Comparison of ENCODE assay signal across 8 mouse cellular contexts in the genomic region with DNA sequence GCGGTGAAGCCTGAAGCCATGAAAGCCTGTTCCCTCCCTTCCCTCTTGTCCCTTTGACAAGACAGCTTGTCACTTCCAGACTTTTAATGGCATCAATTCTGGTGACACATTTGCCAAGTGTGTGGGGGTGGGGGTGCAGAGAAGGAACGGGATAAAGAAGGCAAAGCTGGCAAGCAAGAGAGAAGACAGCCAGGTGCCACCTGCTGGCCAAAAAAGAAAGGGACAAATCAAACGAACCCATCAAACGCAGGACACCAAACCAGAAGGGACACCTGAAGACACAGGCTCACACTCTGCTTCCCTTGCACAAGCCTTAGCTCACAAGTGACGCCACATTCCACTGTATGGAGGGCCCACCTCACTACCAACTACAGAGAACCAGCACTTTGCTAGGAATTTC.
A peak's percentile ranks its signal among the peaks of the same experiment; 100 is the strongest.
DNase-seq lines count a peak whose midpoint lies in the region; ATAC-seq and TF ChIP-seq lines count a peak whose summit lies in the region.

No protein-coding gene starts in this region.

- no peak overlapping the region for H3K4me2 ChIP-seq in kidney, embryonic 14.5 days (replicated peaks; ENCODE audit: low read depth, low read length)
- no peak overlapping the region for H3K4me2 ChIP-seq in forebrain, embryonic 15.5 days (replicated peaks)

- 28% methylated on average over 5 of the region's 5 CpGs for WGBS in kidney, embryonic 14.5 days
- WGBS in forebrain, embryonic 15.5 days, result 16% methylated on average over 5 of the region's 5 CpGs

- no peaks in the 10 kb centered on the region for H3K36me3 ChIP-seq in kidney, embryonic 14.5 days (ENCODE audit: control insufficient read depth, insufficient read depth, low read length)
- H3K36me3 ChIP-seq in ES-E14 (ENCODE audit: control insufficient read depth, insufficient read depth, low read length, poor library complexity, severe bottlenecking), result no peaks in the 10 kb centered on the region
- no peaks in the 10 kb centered on the region for H3K36me3 ChIP-seq in forebrain, embryonic 15.5 days

- no peak overlapping the region for H3K27ac ChIP-seq in kidney, embryonic 14.5 days (ENCODE audit: low read depth, low read length)
- H3K27ac ChIP-seq in ES-E14 (ENCODE audit: insufficient read depth, low read depth, low read length, poor library complexity, severe bottlenecking), result no peak overlapping the region
- H3K27ac ChIP-seq in forebrain, embryonic 15.5 days (replicated peaks), result peak overlapping the region; percentile 49; the same call in 1 of the 2 replicates
- peak overlapping the region; percentile 80; the same call in 1 of the 2 replicates for H3K27ac ChIP-seq in layer of hippocampus, adult 2 months

- H3K4me3 ChIP-seq in kidney, embryonic 14.5 days (ENCODE audit: low read length), result no peak overlapping the region
- no peak overlapping the region for H3K4me3 ChIP-seq in ES-E14 (ENCODE audit: insufficient read depth in 1 of 2, low read depth in 1 of 2, low read length in 2 of 2, poor library complexity in 1 of 2, severe bottlenecking in 1 of 2)
- H3K4me3 ChIP-seq in forebrain, embryonic 15.5 days, result no peak overlapping the region
- H3K4me3 ChIP-seq in layer of hippocampus, adult 2 months, result no peak overlapping the region

- no peak overlapping the region for H3K9ac ChIP-seq in kidney, embryonic 14.5 days (ENCODE audit: low read depth, low read length)
- no peak overlapping the region for H3K9ac ChIP-seq in ES-E14 (ENCODE audit: insufficient read depth, low read depth, low read length, poor library complexity, severe bottlenecking)
- no peak overlapping the region for H3K9ac ChIP-seq in forebrain, embryonic 15.5 days (replicated peaks)

- no peaks in the 10 kb centered on the region for H3K4me1 ChIP-seq in kidney, embryonic 14.5 days (ENCODE audit: control insufficient read depth, insufficient read depth, low read length)
- H3K4me1 ChIP-seq in ES-E14 (ENCODE audit: control insufficient read depth in 2 of 2, insufficient read depth in 2 of 2, low read length in 2 of 2, poor library complexity in 1 of 2), result no peaks in the 10 kb centered on the region
- peaks cover 43% of the 10 kb centered on the region for H3K4me1 ChIP-seq in forebrain, embryonic 15.5 days

- H3K9me3 ChIP-seq in kidney, embryonic 14.5 days (ENCODE audit: control insufficient read depth, low read length), result no peaks in the 10 kb centered on the region
- H3K9me3 ChIP-seq in ES-E14 (ENCODE audit: control insufficient read depth, insufficient read depth, low read depth, low read length), result no peaks in the 10 kb centered on the region
- H3K9me3 ChIP-seq in forebrain, embryonic 15.5 days, result no peaks in the 10 kb centered on the region

- no peak for ATAC-seq in kidney, embryonic 14.5 days (ENCODE audit: low FRiP score, low TSS enrichment)
- peak; percentile 58 for ATAC-seq in forebrain, embryonic 15.5 days (replicated peaks)

- peak; percentile 48 to 57 for DNase-seq in kidney, adult 8-10 months
- no peak for DNase-seq in ES-E14 (ENCODE audit: low read depth, low spot score)
- peak; percentile 78 for DNase-seq in cerebellum, adult 18-20 months
- DNase-seq in layer of hippocampus, adult 2 months (ENCODE audit: low spot score in 2 of 2), result peak; percentile 77 to 88
- peak; percentile 21 for DNase-seq in mesoderm, embryonic 11.5 days (ENCODE audit: low read depth, low spot score)
- DNase-seq in urinary bladder, postnatal 4 days (ENCODE audit: low spot score in 2 of 2), result no peak

- peak; percentile 76 for TF ChIP-seq CTCF in layer of hippocampus, adult 2 months (conservative IDR thresholded peaks at IDR 0.05)

- no peaks in the 10 kb centered on the region for H3K27me3 ChIP-seq in kidney, embryonic 14.5 days (ENCODE audit: control insufficient read depth, insufficient read depth, low read length)
- no peaks in the 10 kb centered on the region for H3K27me3 ChIP-seq in forebrain, embryonic 15.5 days

- in situ Hi-C loops in ES-E14 (cut with MboI; ENCODE audit: low sequenced_read_pairs in 2 of 2, unreplicated experiment in 2 of 2), result no loop called here

TF ChIP-seq in ES-E14, 5 proteins besides CTCF, POLR2A, EP300 and RAD21:
- TF ChIP-seq ZNF384 (IDR thresholded peaks at IDR 0.05; ENCODE audit: low read depth, low read length) (no peak), ZC3H11A (IDR thresholded peaks at IDR 0.05; ENCODE audit: borderline replicate concordance, low read depth, low read length) (0 out of 2 replicates have a peak, but pooled peaks have one; percentile 21)

Comparison
In these comparisons a context has a peak if more than half of its experiments do, and no peak if none do; other contexts are left out.
1. DNase-seq: peak in kidney, adult 8-10 months (2 of 2), cerebellum, adult 18-20 months (2 of 2), layer of hippocampus, adult 2 months (2 of 2) and mesoderm, embryonic 11.5 days (single experiment); none in ES-E14 (single experiment) and urinary bladder, postnatal 4 days (0 of 2).
2. H3K27ac ChIP-seq: peak in forebrain, embryonic 15.5 days (single experiment) and layer of hippocampus, adult 2 months (single experiment); none in kidney, embryonic 14.5 days (single experiment) and ES-E14 (single experiment).